Mouse (Mus musculus) ovary, postnatal 10 days (tissue): ENCODE measurements around the gene Rgs9bp.
"Not testable (repeated sequence)": the region's sequence is repeated elsewhere in the genome, so short reads cannot be mapped to it uniquely, and the experiment has no call there.

Experiments
- DNase-seq: peaks from one replicate; pipeline ENCODE4 v3.0.0; 2022; ENCODE audit warnings: low spot score

The Rgs9bp gene

DNA sequence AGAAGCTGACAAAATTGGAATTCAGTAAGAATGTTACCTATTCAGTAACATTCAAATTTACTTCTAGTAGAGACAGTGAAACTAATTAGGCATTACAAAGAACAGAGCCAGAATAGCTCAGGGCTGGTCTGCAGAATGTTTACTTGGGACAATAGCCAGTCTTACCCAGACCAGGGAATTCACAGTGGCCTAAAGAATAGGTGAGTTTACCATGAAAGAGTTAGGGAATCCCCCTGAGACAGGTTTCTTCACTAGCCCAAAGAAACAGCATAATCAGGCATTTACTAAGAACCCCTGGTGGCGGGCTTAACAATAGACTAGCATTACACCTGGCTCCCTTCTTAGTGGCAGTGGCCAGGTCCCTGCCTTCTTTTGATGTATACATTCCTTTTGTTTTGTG is 54.8 kb downstream of the Rgs9bp start:
- DNase-seq, result not testable (repeated sequence)

DNA sequence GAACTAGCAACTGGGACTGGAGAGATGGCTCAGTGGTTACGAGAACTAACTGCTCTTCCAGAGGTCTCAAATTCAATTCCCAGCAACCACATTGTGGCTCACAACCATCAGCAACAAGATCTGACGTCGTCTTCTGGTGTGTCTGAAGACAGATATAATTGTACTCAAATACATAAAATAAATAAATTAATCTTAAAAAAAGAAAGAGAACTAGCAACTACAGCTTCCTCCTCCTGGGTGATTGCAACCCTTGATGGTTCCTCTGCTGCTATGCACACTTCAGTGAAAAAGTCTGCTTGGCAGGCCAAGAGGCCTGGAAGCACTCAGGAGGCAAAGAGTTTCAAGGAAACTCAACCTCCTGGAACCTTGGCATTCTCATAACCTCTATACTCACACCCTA is 55.4 kb downstream of the Rgs9bp start:
- no peak for DNase-seq
